Mouse (Mus musculus) Patski (cell line): ENCODE measurements at regions not wholly inside any gene's neighbourhood (a gene's known extent, or its start where the extent isn't known, plus 50 kb on each side); places are given as distances from the start of the nearest gene placed in this dataset.

Experiments used
- ATAC-seq: fragments of 100-300 bp; one replicate; pipeline ENCODE4 v1.8.0; 2021
- CTCF ChIA-PET: fragments of 350-600 bp; sonication (Branson Sonifier 250); formaldehyde crosslinking; loops from one replicate; lab custom pipeline; 2022; ENCODE audit warnings: inconsistent platforms; lab: Charles Lee
- POLR2A ChIA-PET: fragments of 350-600 bp; sonication (Branson Sonifier 250); formaldehyde crosslinking; loops from one replicate; lab custom pipeline; 2022; ENCODE audit warnings: antibody characterized with exemption, inconsistent platforms; lab: Charles Lee
- DNase-seq: peaks from one replicate; pipeline ENCODE4 v3.0.0-alpha.2; 2011; ENCODE audit warnings: low read depth, low spot score
- H3K27me3 ChIP-seq: fragments of 371-371 bp; one replicate; pipeline ENCODE4 v1.5.1; 2021
- CTCF ChIP-seq: fragments of 100-300 bp; IDR thresholded peaks from one replicate; pipeline ENCODE4 v1.5.1; 2021
- in situ Hi-C: fragments of 300-500 bp; cut with MboI; formaldehyde crosslinking; loops from 3 replicates; pipeline ENCODE4 v1.11.1; 2018; ENCODE audit warnings: low pct_unique_long_range_greater_than_20kb, mixed read lengths

DNA sequence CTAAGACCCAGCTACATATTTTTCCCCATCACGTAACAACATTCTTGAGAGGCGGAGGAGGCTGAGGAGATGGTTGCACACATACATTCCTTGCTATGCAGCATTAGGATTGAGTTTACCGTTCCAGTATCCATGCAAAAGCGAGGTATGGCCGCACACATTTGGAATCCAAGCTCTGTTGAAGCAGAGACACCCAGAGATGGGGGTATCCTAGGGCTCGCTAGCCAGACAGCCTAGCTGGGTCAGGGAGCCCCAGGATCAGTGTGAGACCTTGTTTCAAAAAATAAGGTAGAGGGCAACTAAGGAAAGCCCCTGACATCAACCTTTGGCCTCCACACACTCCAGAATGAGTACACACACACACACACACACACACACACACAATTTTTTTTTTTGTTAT is 224.7 kb upstream of the Klf3 start:
- DNase-seq (no peak), ATAC-seq (no peak)
- H3K27me3 ChIP-seq: no peaks in the 10 kb centered on the region
- ChIA-PET POLR2A (interaction anchor here (0.7 to 4.4 kb wide), 6 partner anchors 61 to 299 kb away, joined by 4 to 22 read pairs (median 5); no protein-coding TSS in a partner anchor), CTCF (interaction anchor here (0.6 to 4.2 kb wide), 11 partner anchors 22 to 304 kb away, joined by 3 to 30 read pairs (median 3); no protein-coding TSS in a partner anchor)
- TF ChIP-seq CTCF: no peak
- in situ Hi-C loops: loop anchor here (10.0 kb wide), 2 partner anchors 54 to 194 kb away; no protein-coding TSS in a partner anchor

DNA sequence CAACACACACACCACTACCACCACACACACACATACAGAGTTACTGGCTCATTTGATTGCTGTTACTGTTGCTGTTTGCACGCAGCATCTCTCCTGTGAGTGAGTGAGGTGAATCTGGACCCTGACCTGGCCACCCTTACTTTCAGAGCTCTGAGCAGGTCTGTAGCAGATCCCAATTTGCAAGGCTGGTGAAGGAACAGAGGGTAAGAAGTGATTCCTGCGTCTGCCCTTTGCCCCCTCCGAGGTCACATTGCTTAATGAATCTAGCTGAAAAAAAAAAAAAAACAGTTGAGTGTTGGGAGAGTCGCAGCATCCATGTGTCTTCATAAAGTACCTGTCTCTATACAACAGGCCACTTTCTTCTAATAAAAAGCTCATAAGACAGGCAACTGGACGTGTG is 224.1 kb upstream of the Klf3 start:
- no peak for TF ChIP-seq CTCF
- ChIA-PET CTCF (interaction anchor here (0.6 to 4.2 kb wide), 13 partner anchors 22 to 304 kb away, joined by 3 to 30 read pairs (median 4); no protein-coding TSS in a partner anchor), POLR2A (interaction anchor here (0.9 to 4.4 kb wide), 6 partner anchors 72 to 234 kb away, joined by 3 to 22 read pairs (median 5); no protein-coding TSS in a partner anchor)
- in situ Hi-C loops: loop anchor here (10.0 kb wide), 2 partner anchors 54 to 194 kb away; no protein-coding TSS in a partner anchor
- ATAC-seq (no peak), DNase-seq (no peak)
- H3K27me3 ChIP-seq: no peaks in the 10 kb centered on the region

DNA sequence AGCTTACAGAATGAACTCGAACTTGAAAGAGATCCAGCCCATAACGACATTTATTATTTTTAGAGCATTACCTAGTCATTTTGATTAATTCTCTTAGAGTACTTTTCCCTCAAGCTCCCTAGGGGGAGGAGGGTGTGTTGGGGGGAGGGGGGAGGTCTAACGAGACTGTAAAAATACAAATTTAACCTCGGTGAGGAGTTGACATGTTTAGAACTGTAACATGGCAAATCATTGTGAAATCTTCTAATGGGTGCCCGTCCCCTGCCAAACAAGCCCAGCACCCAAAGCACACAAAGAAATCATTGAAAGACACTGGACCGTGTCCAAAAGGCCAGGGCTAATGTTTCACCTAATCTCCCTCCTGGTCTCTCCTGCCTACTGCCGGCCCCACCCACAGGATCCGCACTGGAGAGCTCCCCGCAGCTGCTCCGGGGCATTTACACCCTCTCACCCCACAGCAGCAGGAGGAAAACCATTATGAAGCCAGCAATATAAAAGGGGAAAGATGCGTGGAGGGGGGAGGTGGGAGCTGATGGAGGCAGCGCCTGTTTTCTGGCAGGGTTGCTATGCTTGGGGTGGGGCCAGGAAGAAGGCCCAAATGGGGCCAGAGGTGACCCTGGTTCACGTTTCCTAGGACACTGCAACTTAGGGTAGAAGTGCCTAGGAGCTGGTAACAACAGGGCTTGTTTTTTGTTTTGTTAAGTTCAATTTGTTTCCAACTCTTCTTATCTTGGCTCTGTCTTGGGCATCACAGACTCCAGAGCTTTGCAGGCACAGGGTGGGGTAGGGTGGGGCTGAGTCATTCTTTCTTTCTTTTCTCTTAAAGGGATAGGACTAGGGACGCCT is 223.5 kb upstream of the Klf3 start:
- TF ChIP-seq CTCF: no peak
- H3K27me3 ChIP-seq: no peaks in the 10 kb centered on the region
- ChIA-PET POLR2A (interaction anchor here (0.6 to 4.4 kb wide), 10 partner anchors 15 to 299 kb away, joined by 3 to 22 read pairs (median 4); no protein-coding TSS in a partner anchor), CTCF (interaction anchor here (0.8 to 4.2 kb wide), 16 partner anchors 23 to 303 kb away, joined by 3 to 30 read pairs (median 3); no protein-coding TSS in a partner anchor)
- in situ Hi-C loops: loop anchor here (10.0 kb wide), 2 partner anchors 55 to 195 kb away; no protein-coding TSS in a partner anchor
- DNase-seq: peak; percentile 98
- peak; percentile 94 for ATAC-seq

DNA sequence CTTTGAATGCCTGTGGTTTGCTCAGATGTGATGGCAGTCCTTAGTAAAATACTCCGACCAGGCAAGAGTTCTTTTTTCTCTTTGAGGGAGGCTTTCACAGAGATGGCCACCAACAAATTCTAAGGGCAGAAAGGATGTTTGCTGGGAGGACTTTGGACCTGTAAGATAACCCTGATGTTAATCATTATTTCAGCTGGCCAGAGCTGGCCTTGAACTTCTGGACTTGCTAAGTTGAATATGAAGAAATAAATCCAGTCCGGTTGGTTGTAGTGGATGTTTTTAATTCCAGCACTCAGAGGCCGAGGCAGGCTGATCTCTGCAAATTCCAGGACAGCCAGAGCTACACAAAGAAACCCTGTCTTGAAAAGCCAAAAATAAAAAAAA is 222.9 kb upstream of the Klf3 start:
- POLR2A ChIA-PET: interaction anchor here (0.6 to 4.4 kb wide), 8 partner anchors 14 to 298 kb away, joined by 3 to 22 read pairs (median 4); no protein-coding TSS in a partner anchor
- TF ChIP-seq CTCF: no peak
- ATAC-seq: no peak
- in situ Hi-C loops: no loop called here
- CTCF ChIA-PET: interaction anchor here (0.8 to 4.2 kb wide), 13 partner anchors 13 to 233 kb away, joined by 3 to 30 read pairs (median 3); no protein-coding TSS in a partner anchor
- DNase-seq: no peak
- H3K27me3 ChIP-seq: no peaks in the 10 kb centered on the region

DNA sequence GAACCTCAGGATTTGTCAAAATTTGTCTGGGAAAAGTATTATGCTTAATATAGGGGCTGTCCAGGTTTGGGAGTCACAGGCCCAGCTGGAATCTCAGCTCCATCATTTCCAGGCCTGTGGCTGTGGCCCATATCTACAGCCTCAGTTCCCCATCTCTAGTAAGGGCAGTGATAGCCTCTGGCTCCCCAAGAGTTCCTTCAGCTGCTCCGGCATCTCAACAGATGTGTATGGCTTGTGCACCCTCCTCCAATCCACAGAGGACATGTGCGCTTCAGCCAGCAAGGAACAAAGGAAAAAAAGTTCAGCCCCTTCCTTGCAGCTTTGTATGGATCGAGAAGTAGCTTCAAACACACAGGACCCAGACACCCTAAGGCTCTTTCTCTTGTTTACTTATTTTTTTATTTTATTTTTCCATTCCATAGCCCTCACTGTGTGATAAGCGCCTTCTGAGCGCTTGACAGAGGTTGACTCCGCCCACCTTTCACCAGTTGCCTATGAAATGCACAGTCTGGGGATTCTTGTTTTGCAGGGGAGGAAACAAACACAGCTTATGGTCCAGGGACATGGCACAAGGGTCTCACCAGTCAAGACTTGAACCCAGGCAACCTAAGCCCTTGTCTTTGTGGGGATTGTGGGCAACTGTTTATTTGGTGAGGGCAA is 222.3 kb upstream of the Klf3 start:
- ChIA-PET CTCF (interaction anchor here (0.8 to 4.2 kb wide), 8 partner anchors 10 to 232 kb away, joined by 3 to 30 read pairs (median 3); no protein-coding TSS in a partner anchor), POLR2A (interaction anchor here (0.6 to 4.4 kb wide), 5 partner anchors 59 to 232 kb away, joined by 4 to 22 read pairs (median 5); no protein-coding TSS in a partner anchor)
- DNase-seq: no peak
- ATAC-seq: no peak
- in situ Hi-C loops: no loop called here
- TF ChIP-seq CTCF: no peak
- no peaks in the 10 kb centered on the region for H3K27me3 ChIP-seq

DNA sequence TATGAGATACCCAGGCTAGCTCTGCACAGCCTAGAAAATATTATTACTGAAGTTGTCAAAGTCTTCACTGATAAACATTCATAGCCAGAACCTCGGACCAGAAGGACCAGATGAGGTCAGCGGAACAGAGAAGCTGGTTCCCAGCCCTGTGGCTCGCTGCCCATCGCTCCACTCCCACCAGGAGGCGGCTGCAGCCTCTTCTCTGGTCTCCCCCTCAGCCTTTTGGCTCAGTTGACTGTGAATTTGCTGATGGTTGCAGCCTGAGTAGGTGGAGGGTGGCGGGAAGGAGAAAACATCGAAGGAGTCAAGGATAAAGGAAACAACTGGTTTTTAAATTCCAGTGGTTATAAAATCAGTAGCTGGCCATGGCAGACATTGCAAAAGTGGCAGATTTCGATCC is 221.7 kb upstream of the Klf3 start:
- no peak for DNase-seq
- ChIA-PET CTCF (interaction anchor here (1.1 to 1.7 kb wide), 3 partner anchors 9 to 61 kb away, joined by 3 read pairs; no protein-coding TSS in a partner anchor), POLR2A (interaction anchor here (0.6 to 1.8 kb wide), 3 partner anchors 59 to 231 kb away, joined by 4 to 8 read pairs (median 5); no protein-coding TSS in a partner anchor)
- TF ChIP-seq CTCF: no peak
- ATAC-seq: no peak
- H3K27me3 ChIP-seq: no peaks in the 10 kb centered on the region
- in situ Hi-C loops: no loop called here

DNA sequence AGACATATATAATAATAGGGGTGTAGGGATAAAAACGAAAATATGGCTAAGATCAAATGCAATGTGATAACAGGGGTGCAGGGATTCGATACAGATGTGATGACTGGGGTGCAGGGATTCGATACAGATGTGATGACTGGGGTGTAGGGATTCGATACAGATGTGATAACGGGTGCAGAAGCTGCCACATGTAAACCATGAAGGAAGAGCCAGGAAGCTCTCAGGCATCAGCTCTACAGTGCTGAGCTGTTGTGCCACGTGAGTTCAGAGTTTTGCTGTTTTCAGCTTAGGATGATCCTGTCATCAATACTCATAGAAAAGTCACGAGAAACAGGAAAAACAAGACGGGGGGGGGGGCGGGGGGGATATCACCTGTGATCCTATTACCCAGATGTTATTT is 221.2 kb upstream of the Klf3 start:
- TF ChIP-seq CTCF: no peak
- POLR2A ChIA-PET: no interaction called here
- CTCF ChIA-PET: interaction anchor here (0.9 to 2.6 kb wide), 6 partner anchors 9 to 295 kb away, joined by 3 to 10 read pairs (median 3); no protein-coding TSS in a partner anchor
- DNase-seq (no peak), ATAC-seq (no peak)
- H3K27me3 ChIP-seq: no peaks in the 10 kb centered on the region
- in situ Hi-C loops: no loop called here

DNA sequence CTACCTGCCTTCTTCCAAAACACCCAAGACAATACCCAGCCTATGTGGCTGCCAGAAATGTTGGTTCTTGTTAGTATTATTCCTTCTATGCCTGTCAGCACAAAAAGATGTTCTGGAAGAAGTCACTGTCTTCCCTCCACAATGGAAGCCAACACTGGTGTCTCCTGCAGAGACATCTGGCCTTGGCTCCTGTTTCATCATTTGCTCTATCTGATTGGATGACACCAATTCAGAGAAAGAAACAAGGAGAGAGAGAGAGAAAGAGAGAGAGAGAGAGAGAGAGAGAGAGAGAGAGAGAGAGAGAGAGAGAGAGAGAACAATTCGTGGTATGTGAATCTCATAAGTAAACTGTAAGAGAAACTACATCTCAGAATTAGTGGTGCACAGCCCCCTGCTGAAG is 218.9 kb upstream of the Klf3 start:
- CTCF ChIA-PET: interaction anchor here (2.6 kb wide), 1 partner anchor 8 kb away, joined by 10 read pairs; no protein-coding TSS in a partner anchor
- in situ Hi-C loops: no loop called here
- H3K27me3 ChIP-seq: no peaks in the 10 kb centered on the region
- POLR2A ChIA-PET: no interaction called here
- no peak for DNase-seq
- ATAC-seq: no peak
- no peak for TF ChIP-seq CTCF

DNA sequence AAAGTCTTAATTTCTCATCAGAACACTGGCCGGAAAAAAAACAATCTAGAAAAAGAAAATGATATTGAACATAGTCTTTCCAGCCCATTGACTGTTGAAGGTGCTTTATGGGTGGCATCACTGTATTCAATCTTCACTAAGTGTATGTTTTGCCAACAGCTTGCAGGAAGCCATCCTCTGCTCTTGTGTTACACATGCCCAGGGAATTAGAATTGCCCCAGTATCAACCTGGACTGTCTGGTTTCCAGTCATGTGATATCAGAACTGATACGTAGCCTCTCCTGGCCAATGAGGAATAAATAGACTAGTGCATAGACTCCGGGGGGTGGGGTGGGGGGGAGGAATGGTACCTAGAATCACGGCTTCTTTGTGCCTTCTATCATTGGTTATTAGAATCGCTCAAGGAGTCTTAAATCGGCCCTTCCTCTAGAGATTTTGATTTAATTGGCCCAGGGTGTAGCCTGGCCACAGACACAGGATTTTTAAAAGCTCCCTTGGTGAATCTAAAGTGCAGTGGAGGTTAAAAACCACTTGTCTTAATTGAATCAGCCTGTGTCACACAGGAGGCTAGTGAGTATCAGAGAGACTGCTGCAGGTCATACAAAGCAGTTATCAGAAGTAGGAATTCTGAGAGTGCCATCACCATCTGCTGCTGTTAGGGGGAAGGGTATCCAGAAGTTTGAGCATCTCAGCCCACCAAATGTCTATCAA is 218.0 kb upstream of the Klf3 start:
- in situ Hi-C loops: no loop called here
- H3K27me3 ChIP-seq: no peaks in the 10 kb centered on the region
- DNase-seq (no peak), ATAC-seq (no peak)
- ChIA-PET POLR2A (interaction anchor here (1.0 kb wide), 1 partner anchor 10 kb away, joined by 3 read pairs; no protein-coding TSS in a partner anchor), CTCF (interaction anchor here (1.4 kb wide), 1 partner anchor 77 kb away, joined by 4 read pairs; no protein-coding TSS in a partner anchor)
- no peak for TF ChIP-seq CTCF
